Mouse (Mus musculus) embryonic facial prominence, embryonic 11.5 days (tissue): ENCODE measurements around the gene Mettl16. TPM values are rescaled to one million over a fixed set of nuclear protein-coding genes. Genes with fewer than 3 reads are reported as not detected.
A peak's percentile ranks its signal among the peaks of the same experiment; 100 is the strongest.

Experiments
- ATAC-seq: fragments of 200-750 bp; cut with Nextera tagmentation; replicated peaks from 2 replicates; pipeline ENCODE4 v1.8.0; 2017; ENCODE audit warnings: low read depth; ENCODE audit not compliant: insufficient number of reproducible peaks, low FRiP score, low TSS enrichment
- DNase-seq: peaks from one replicate; pipeline ENCODE4 v3.0.0-alpha.2; 2015; ENCODE audit warnings: low spot score
- H3K27ac ChIP-seq: fragments of 300-500 bp; sonication (generic); replicated peaks from 2 replicates; pipeline ENCODE4 v1.5.1; 2014; ENCODE audit warnings: mild to moderate bottlenecking, low read depth, low read length, control low read depth
- H3K27me3 ChIP-seq: fragments of 300-500 bp; sonication (generic); 2 replicates; pipeline ENCODE4 v1.6.1; 2014; ENCODE audit warnings: mild to moderate bottlenecking, low read length, moderate library complexity, mixed read lengths; ENCODE audit not compliant: control insufficient read depth, insufficient read depth
- H3K36me3 ChIP-seq: fragments of 300-500 bp; sonication (generic); replicated peaks from 2 replicates; pipeline ENCODE4 v1.6.1; 2014; ENCODE audit warnings: low read depth, mild to moderate bottlenecking, low read length, moderate library complexity, mixed read lengths; ENCODE audit not compliant: control insufficient read depth, insufficient read depth
- H3K4me1 ChIP-seq: fragments of 300-500 bp; sonication (generic); 2 replicates; pipeline ENCODE4 v1.6.1; 2014; ENCODE audit warnings: low read length, mixed read lengths; ENCODE audit not compliant: control insufficient read depth, insufficient read depth
- H3K4me2 ChIP-seq: fragments of 300-500 bp; sonication (generic); 2 replicates; pipeline ENCODE4 v1.6.1; 2014; ENCODE audit warnings: low read depth, mild to moderate bottlenecking, control low read depth, low read length, moderate library complexity
- H3K4me3 ChIP-seq: fragments of 300-500 bp; sonication (generic); 2 replicates; pipeline ENCODE4 v1.5.1; 2014; ENCODE audit warnings: low read depth, low read length, control low read depth
- H3K9ac ChIP-seq: fragments of 300-500 bp; sonication (generic); replicated peaks from 2 replicates; pipeline ENCODE4 v1.6.1; 2014; ENCODE audit warnings: mild to moderate bottlenecking, control low read depth, low read length
- H3K9me3 ChIP-seq: fragments of 300-500 bp; sonication (generic); replicated peaks from 2 replicates; pipeline ENCODE4 v1.6.1; 2016; ENCODE audit warnings: mild to moderate bottlenecking, low read length, inconsistent platforms, mixed read lengths; ENCODE audit not compliant: control insufficient read depth
- WGBS: fragments of 180-500 bp; shearing (Covaris S2); extraction: QIAGEN DNeasy Blood & Tissue Kit; methylation state at CpG from one replicate; pipeline ENCODE4 v1.1.7; 2014; 5-methylcytosine and 5-hydroxymethylcytosine counted together
- polyA plus RNA-seq: library from polyadenylated mRNA; unstranded; fragments of >200 nt; fragmentation: Nextera tagmentation; extraction: Ambion mirVana; gene quantifications from 2 replicates; pipeline ENCODE4 v1.2.1, GENCODE M21; 2014

Mettl16 gene
- polyA plus RNA-seq, 1 experiment from 2014 or later = 51.2 TPM

DNA sequence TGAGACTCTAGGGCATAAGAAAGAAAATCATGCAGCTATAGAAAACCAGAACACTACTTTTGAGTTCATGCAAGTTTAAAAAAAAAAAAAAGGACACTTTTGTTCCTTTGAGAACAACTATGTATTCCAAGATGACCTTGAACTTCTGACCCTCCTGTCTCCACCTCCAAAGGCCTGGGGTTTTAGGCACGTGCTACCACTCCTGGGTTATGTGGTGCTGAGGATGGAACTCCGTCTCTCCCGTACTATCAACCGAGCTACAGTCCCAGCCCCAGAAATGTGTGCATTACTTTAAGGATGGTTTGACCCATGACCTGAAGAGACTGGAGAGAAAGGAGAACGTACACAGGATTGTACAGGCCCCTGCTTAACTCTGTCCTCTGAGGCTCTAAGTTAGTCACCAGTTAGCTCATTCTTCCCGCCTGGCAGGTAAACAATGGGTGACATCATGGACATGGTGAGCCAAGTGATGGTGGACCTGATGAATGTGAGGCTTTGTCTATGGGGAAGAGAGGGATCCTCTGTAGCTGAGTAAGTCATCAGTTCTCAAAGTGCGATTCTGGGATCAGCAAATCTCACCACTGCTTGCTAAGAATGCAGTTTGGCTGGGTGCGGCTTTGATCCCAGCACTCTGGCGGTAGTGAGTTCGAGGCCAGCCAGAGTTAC is 6.5 kb upstream of the Mettl16 start:
- no peak overlapping the region for H3K27ac ChIP-seq
- WGBS = 78% methylated on average over 10 of the region's 10 CpGs
- DNase-seq = no peak

DNA sequence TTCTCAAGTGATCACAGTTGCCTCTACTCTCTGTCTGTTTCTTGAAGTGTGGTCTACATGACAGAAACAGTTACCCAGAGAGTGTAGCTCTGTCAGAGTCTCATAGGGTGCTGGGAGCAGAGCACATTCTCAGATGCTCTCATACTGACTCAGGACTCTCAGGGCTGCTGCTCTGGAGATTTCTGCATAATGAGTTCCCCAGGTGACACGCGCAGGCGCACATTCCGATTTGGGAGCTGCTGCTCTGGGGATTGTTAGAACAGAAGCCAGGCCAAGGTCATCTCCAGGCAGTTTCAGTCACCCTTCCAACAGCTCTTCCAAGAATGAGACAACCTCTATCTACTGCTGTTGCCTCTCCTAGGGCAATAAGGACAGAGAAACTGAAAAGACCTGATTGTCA is 3.2 kb upstream of the Mettl16 start:
- ATAC-seq (no peak), DNase-seq (no peak)
- WGBS = 90% methylated on average over 4 of the region's 4 CpGs
- no peak overlapping the region for H3K4me3 ChIP-seq
- no peaks in the 10 kb centered on the region for H3K27me3 ChIP-seq
- H3K9me3 ChIP-seq = no peaks in the 10 kb centered on the region
- no peak overlapping the region for H3K4me2 ChIP-seq
- no peak overlapping the region for H3K9ac ChIP-seq
- no peak overlapping the region for H3K27ac ChIP-seq
- H3K36me3 ChIP-seq = no peaks in the 10 kb centered on the region
- H3K4me1 ChIP-seq = no peaks in the 10 kb centered on the region

More for the DNA sequence above, 6.5 kb upstream of the Mettl16 start:
- Histone ChIP-seq H3K9ac (no peak overlapping the region), H3K27me3 (no peaks in the 10 kb centered on the region), H3K4me3 (no peak overlapping the region), H3K4me1 (no peaks in the 10 kb centered on the region), H3K36me3 (no peaks in the 10 kb centered on the region), H3K4me2 (no peak overlapping the region), H3K9me3 (no peaks in the 10 kb centered on the region)
- no peak for ATAC-seq

DNA sequence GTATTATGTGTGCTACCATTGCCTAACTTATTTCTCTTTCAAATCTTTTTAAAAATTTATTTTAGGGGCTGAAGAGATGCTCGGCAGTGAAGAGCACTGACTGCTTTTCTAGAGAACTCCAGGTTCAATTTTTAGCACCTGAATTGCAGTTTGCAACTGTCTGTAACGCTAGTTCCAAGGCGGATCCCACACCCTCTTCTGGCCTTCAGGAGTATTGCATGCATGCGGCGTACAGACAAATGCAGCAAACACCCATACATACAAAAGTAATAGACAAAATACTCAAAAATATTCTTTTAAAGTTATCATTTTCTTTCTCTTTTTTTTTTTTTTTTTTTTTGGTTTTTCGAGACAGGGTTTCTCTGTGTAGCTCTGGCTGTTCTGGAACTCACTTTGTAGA is 2.6 kb upstream of the Mettl16 start:
- no peak overlapping the region for H3K4me2 ChIP-seq
- WGBS = 36% methylated on average over 6 of the region's 6 CpGs
- no peaks in the 10 kb centered on the region for H3K9me3 ChIP-seq
- no peak overlapping the region for H3K27ac ChIP-seq
- H3K4me1 ChIP-seq = no peaks in the 10 kb centered on the region
- ATAC-seq = no peak
- no peak overlapping the region for H3K9ac ChIP-seq
- peak; percentile 61 for DNase-seq
- no peak overlapping the region for H3K4me3 ChIP-seq
- no peaks in the 10 kb centered on the region for H3K36me3 ChIP-seq
- H3K27me3 ChIP-seq = no peaks in the 10 kb centered on the region

DNA sequence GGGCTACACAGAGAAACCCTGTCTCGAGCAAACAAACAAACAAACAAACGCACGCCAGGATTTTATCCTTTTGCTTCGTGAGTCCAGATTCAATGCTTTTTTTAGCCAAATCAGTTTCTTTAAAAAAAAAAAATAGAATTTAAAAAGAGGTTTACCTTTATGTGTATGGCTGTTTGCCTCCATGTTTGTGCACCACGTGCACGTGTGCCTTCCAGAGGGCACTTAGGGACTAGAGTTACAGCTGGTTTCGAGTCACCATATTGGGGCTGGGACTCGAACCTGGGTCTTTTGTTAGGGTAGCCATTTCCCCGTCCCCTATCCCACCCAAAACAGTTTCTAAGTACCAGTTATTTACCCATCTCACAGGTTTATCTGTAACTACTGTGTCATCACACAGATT is 593 bp upstream of the Mettl16 start:
- no peak overlapping the region for H3K27ac ChIP-seq
- DNase-seq = no peak
- WGBS = 76% methylated on average over 9 of the region's 9 CpGs
- H3K9ac ChIP-seq = peak overlapping the region; percentile 83
- H3K4me2 ChIP-seq = peak overlapping the region; percentile 56
- H3K4me1 ChIP-seq = no peaks in the 10 kb centered on the region
- no peaks in the 10 kb centered on the region for H3K9me3 ChIP-seq
- ATAC-seq = no peak
- H3K27me3 ChIP-seq = no peaks in the 10 kb centered on the region
- peak overlapping the region; percentile 87 for H3K4me3 ChIP-seq
- no peaks in the 10 kb centered on the region; the same call in 1 of the 2 replicates for H3K36me3 ChIP-seq

DNA sequence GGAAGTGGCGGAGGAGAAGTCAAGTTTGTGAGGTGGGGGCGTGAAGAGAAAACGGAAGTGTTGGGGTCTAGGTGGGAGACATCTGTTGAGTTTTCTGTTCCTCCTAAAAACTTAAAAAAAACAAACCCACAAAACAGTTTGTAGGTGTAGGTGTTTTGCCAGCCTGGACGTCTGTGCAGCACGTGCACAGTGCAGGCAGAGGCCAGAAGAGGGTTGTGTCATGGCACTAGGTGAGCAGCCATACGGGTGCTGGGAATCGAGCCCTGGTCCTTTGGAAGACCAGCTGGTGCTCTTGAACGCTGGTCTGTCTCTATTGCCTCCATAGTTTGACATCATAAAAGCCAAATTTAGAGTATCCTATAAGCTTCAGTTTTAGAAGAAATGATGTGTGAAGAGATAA is 604 bp downstream of the Mettl16 start:
- Histone ChIP-seq H3K9me3 (no peaks in the 10 kb centered on the region), H3K27ac (peak overlapping the region; percentile 86), H3K9ac (peak overlapping the region; percentile 83), H3K27me3 (no peaks in the 10 kb centered on the region), H3K36me3 (no peaks in the 10 kb centered on the region; the same call in 1 of the 2 replicates), H3K4me2 (peak overlapping the region; percentile 73), H3K4me3 (peak overlapping the region; percentile 87), H3K4me1 (no peaks in the 10 kb centered on the region)
- WGBS = 11% methylated on average over 8 of the region's 8 CpGs
- ATAC-seq (no peak), DNase-seq (no peak)

DNA sequence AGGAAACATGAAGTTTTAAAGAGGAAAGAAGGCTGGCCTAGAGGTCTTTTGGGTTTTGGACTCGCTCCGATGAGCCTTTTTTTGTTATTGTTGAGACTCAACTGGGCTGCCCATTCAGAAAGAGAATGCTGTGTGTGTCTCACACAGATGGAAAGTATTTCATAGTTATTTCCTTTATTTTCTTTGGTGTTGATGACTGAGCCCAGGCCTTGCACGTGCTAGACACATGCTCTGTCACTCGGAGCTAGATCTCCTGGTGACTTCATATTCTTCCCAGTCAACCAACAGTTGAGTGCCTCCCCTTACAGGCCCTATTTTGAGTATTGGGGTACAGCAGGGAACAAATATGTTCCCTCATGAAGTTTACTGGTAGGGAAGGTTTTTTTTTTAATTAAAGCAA is 1.0 kb downstream of the Mettl16 start:
- H3K4me3 ChIP-seq = peak overlapping the region; percentile 87

DNA sequence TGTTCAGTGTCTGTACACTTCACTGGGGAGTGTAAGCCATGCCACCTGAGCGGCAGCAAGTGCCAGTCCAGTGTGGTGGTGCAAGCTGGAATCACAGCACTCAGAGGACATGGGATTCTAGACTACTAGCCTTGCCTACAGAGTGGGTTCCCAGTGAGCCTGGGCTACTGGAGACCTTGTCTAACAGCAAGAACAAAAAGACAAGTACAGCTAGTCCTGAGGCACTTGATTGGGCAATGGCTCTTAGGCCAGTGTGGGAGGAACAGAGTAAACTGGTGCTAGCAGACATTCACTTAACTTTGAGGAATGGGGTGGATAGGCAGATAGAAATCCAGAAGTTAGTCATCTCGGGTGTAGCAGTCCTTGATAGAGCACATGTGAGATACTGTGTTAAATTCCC is 1.8 kb downstream of the Mettl16 start:
- no peak for ATAC-seq
- Histone ChIP-seq H3K4me3 (no peak overlapping the region), H3K9me3 (no peaks in the 10 kb centered on the region), H3K36me3 (no peaks in the 10 kb centered on the region; the same call in 1 of the 2 replicates), H3K27ac (no peak overlapping the region), H3K9ac (no peak overlapping the region), H3K4me1 (no peaks in the 10 kb centered on the region), H3K4me2 (no peak overlapping the region), H3K27me3 (no peaks in the 10 kb centered on the region)
- no peak for DNase-seq
- 84% methylated on average over 2 of the region's 2 CpGs for WGBS

More for the DNA sequence above, 1.0 kb downstream of the Mettl16 start:
- Histone ChIP-seq H3K9ac (no peak overlapping the region), H3K4me2 (peak overlapping the region; percentile 73), H3K27ac (no peak overlapping the region), H3K4me1 (no peaks in the 10 kb centered on the region), H3K27me3 (no peaks in the 10 kb centered on the region), H3K36me3 (no peaks in the 10 kb centered on the region; the same call in 1 of the 2 replicates), H3K9me3 (no peaks in the 10 kb centered on the region)
- DNase-seq = no peak
- ATAC-seq = no peak
- 62% methylated on average over 4 of the region's 4 CpGs for WGBS

DNA sequence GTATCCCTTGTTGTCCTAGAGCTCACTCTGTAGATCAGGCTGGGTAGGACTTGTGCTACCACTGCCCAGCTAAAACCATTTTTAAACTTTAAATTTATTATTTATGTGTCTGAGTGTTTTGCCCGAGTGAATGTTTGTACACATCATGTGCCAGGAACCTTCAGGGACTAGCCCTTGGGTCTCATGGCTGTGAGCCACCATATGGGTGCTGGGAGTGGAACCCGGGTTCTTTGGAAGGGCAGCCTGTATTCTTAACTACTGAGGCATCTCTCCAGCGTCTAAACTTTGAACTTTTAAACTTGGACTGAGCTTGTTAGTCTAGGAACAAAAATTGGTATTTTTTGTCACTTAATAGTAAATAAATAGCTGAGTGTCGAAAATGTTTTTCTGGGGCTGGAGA is 22.2 kb downstream of the Mettl16 start:
- no peak for DNase-seq

More for the DNA sequence above, 22.2 kb downstream of the Mettl16 start:
- Histone ChIP-seq H3K36me3 (peaks cover 20% of the 10 kb centered on the region), H3K27me3 (no peaks in the 10 kb centered on the region), H3K9ac (no peak overlapping the region), H3K27ac (no peak overlapping the region), H3K9me3 (no peaks in the 10 kb centered on the region), H3K4me2 (no peak overlapping the region), H3K4me1 (no peaks in the 10 kb centered on the region), H3K4me3 (no peak overlapping the region)
- no peak for ATAC-seq
- WGBS = 94% methylated on average over 4 of the region's 4 CpGs
